Mouse (Mus musculus) gastrocnemius, postnatal 36 days (tissue): ENCODE measurements around the gene Paqr4. TPM values are rescaled to one million over a fixed set of nuclear protein-coding genes. Genes with fewer than 3 reads are reported as not detected.
A peak's percentile ranks its signal among the peaks of the same experiment; 100 is the strongest.
"Not testable (repeated sequence)": the region's sequence is repeated elsewhere in the genome, so short reads cannot be mapped to it uniquely, and the experiment has no call there.

Experiments
- DNase-seq, 2 experiments: peaks; one replicate each; pipeline ENCODE4 v3.0.0; 2022
- intact Hi-C: fragments of 180-260 bp; cut with DNase I; formaldehyde crosslinking; loops from one replicate; pipeline ENCODE4 v1.15.1; 2025
- long read RNA-seq, 2 experiments: library from polyadenylated mRNA; stranded (forward); transcript quantifications; one replicate each; pipeline ENCODE4 v2.0.0; 2021
- total RNA-seq, 2 experiments: library from RNA; stranded (reverse); gene quantifications; 2 replicates each; pipeline ENCODE4 v1.2.3; 2021

The Paqr4 gene
- total RNA-seq = 1 to 10 TPM; 3.6 to 4.0 TPM
- long read RNA-seq, experiment 1, transcript Paqr4-201 (3 exons, 2,575 nt) = major isoform, 10 of 19 reads
- long read RNA-seq, experiment 1, partial matches to known transcripts = 0 of 19 reads
- long read RNA-seq, experiment 1, other reads (novel, unspliced or antisense) = 9 of 19 reads
- long read RNA-seq, experiment 2, transcript Paqr4-201 (3 exons, 2,575 nt) = major isoform, 5 of 12 reads
- long read RNA-seq, experiment 2, partial matches to known transcripts = 0 of 12 reads
- long read RNA-seq, experiment 2, other reads (novel, unspliced or antisense) = 7 of 12 reads

GRCm38 (mm10) chr17:23740598-23741021, at the start of gene Paqr4:
Gene Paqr4 (minus strand): TSS chr17:23740867.
- no peak for DNase-seq
- intact Hi-C loops = loop anchor here (5.0 kb wide), 1 partner anchor 57 kb away; no protein-coding TSS in a partner anchor

GRCm38 (mm10) chr17:23789749-23790268, 49.1 kb upstream of the Paqr4 start:
- intact Hi-C loops = no loop called here
- no peak for DNase-seq

DNA sequence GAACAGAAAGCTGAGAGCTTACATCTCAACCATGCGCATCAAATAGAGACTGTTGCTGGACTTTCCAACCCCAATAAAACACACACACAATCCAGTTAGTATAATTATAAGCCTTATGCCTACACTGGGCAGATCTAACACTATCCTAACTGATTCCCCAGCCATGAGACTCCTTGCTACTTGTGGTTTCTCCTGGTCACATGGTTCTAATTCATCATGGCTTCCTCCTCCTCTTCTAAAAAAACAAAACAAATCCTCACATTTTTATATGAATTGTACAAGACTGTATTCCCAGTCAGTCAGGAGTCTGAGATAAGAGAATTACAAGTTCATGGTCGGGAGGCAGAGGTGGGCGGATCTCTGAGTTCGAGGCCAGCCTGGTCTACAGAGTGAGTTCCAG, 48.3 kb upstream of the Paqr4 start:
- intact Hi-C loops = no loop called here
- no peak for DNase-seq

- DNase-seq = no peak
- intact Hi-C loops = no loop called here
Measured at GRCm38 (mm10) chr17:23786510-23786931, 45.9 kb upstream of the Paqr4 start.

GRCm38 (mm10) chr17:23785561-23786471, 45.1 kb upstream of the Paqr4 start, which contains the start of gene Flywch2:
Gene Flywch2 (minus strand): TSS chr17:23786081.
- intact Hi-C loops = no loop called here
- peak; percentile 34 to 39 for DNase-seq

- no peak for DNase-seq
- intact Hi-C loops = no loop called here
Measured at GRCm38 (mm10) chr17:23783352-23783751, 42.7 kb upstream of the Paqr4 start.

- intact Hi-C loops = no loop called here
- DNase-seq = no peak
Measured at GRCm38 (mm10) chr17:23778447-23778846, 37.8 kb upstream of the Paqr4 start.

GRCm38 (mm10) chr17:23777141-23777540, 36.5 kb upstream of the Paqr4 start:
- DNase-seq = no peak
- intact Hi-C loops = no loop called here

DNA sequence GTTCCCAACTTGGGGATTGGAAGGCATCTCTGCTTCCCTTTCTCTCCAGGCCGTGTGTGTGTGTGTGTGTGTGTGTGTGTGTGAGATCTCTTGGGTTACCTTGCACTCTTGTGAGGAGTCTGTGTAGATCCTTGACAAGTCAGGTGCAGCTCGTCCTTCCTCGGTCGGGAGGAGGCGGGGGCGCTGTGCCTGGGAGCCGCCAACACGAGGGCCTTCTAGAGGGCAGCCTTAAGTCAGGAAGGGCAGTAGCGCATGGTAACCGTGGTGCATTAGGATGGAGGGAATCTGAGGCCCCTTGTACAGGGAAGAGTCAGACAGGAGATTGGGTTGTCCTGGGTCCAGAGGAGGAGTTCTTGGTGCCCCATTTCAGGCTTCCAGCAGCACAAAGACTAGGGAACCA, 35.5 kb upstream of the Paqr4 start:
- no peak for DNase-seq
- intact Hi-C loops = no loop called here

GRCm38 (mm10) chr17:23774090-23774489, 33.4 kb upstream of the Paqr4 start:
- intact Hi-C loops = loop anchor here (2.0 to 5.0 kb wide), 2 partner anchors 69 to 188 kb away; partner anchors contain the start of gene Prss32
- DNase-seq = peak; percentile 71 to 79

DNA sequence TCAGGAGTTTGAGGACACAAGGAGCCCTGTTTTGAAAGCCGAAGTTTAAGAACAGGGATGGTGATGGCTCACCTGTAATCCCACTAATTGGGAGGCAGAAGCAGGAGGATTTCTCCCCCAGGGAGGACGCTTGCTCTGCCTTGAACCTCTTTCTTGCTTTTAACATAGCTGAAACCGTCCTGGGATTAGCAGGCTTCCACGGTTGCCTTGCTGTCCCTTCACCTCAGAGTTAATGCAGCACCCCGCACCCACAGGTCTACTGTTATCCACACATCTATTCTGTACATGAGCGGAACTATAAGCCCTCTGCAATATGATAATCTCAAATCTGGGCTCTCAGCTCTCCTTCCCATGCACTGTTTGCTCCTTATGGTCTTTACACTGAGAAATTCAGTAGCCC, 33.0 kb upstream of the Paqr4 start:
- intact Hi-C loops = loop anchor here (2.0 to 5.0 kb wide), 2 partner anchors 69 to 189 kb away; partner anchors contain the start of gene Prss32

GRCm38 (mm10) chr17:23772219-23772556, 31.5 kb upstream of the Paqr4 start:
- intact Hi-C loops = loop anchor here (5.0 kb wide), 1 partner anchor 190 kb away; no protein-coding TSS in a partner anchor

More for the DNA sequence above, 33.0 kb upstream of the Paqr4 start:
- no peak for DNase-seq

GRCm38 (mm10) chr17:23771284-23772218, 30.9 kb upstream of the Paqr4 start, which contains the start of gene Flywch1:
Gene Flywch1 (minus strand): TSS chr17:23771602.
- peak; percentile 96 for DNase-seq
- intact Hi-C loops = loop anchor here (5.0 kb wide), 1 partner anchor 191 kb away; no protein-coding TSS in a partner anchor

More at GRCm38 (mm10) chr17:23772219-23772556, 31.5 kb upstream of the Paqr4 start:
- DNase-seq = not testable (repeated sequence)

- intact Hi-C loops = loop anchor here (5.0 kb wide), 1 partner anchor 191 kb away; no protein-coding TSS in a partner anchor
- no peak for DNase-seq
Measured at GRCm38 (mm10) chr17:23770896-23771283, 30.2 kb upstream of the Paqr4 start.

GRCm38 (mm10) chr17:23770493-23770892, 29.8 kb upstream of the Paqr4 start:
- DNase-seq = no peak
- intact Hi-C loops = loop anchor here (5.0 kb wide), 1 partner anchor 192 kb away; no protein-coding TSS in a partner anchor

DNA sequence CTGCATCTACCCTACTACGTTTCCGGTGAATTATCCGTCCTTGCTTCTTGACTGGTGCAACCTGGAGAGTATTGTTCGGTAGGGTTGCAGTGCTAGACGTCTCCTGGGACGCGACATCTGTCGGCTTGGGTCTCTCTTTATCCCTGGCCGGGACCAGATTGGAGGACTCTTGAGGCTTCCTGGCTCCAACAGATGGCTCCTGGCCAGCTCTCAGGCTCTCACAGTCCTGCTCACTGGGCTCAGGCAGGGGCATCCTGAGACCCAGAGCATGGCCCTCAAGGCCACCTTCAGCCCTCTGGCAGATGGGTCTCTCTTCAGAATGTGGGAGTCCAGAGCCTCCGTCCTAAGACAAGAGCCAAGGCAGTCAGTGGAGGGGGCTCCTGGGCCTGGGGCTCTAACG, 22.3 kb upstream of the Paqr4 start:
- DNase-seq = no peak
- intact Hi-C loops = no loop called here

- intact Hi-C loops = no loop called here
- no peak for DNase-seq
Measured at GRCm38 (mm10) chr17:23761155-23761554, 20.5 kb upstream of the Paqr4 start.

- DNase-seq = no peak
- intact Hi-C loops = no loop called here
Measured at GRCm38 (mm10) chr17:23760231-23760630, 19.6 kb upstream of the Paqr4 start.

- intact Hi-C loops = no loop called here
- no peak for DNase-seq
Measured at GRCm38 (mm10) chr17:23758801-23759200, 18.1 kb upstream of the Paqr4 start.
